ENCODE assay signal across 14 mouse cellular contexts in genomic region chr11:69886907-69887635, GRCm38 (mm10). TPM values are rescaled to one million over a fixed set of nuclear protein-coding genes. Genes with fewer than 3 reads are reported as not detected.
DNase-seq lines count a peak whose midpoint lies in the region; ATAC-seq and TF ChIP-seq lines count a peak whose summit lies in the region.
"Had no signal": no experiment of that assay in that cellular context is flagged by ENCODE, and none has a peak within 500 bp of the region (broad histone marks: within the 10 kb centered on the region; RNA-seq: fewer than 3 reads in every experiment).

No protein-coding gene starts in this region.

- H3K4me3 ChIP-seq in heart, embryonic 11.5 days (ENCODE audit: low read depth, low read length): no peak overlapping the region
- no peak overlapping the region for H3K4me3 ChIP-seq in liver, adult 2 months (ENCODE audit: insufficient read depth, low read depth, low read length)
- H3K4me3 ChIP-seq: embryonic facial prominence, embryonic 15.5 days; neural tube, embryonic 12.5 days had no signal

- ATAC-seq in heart, embryonic 11.5 days (replicated peaks; ENCODE audit: insufficient number of reproducible peaks, low FRiP score, low TSS enrichment): peak; percentile 73; the same call in 1 of the 2 replicates

- H3K4me2 ChIP-seq in heart, embryonic 11.5 days: peak overlapping the region; percentile 40
- H3K4me2 ChIP-seq: embryonic facial prominence, embryonic 15.5 days; neural tube, embryonic 12.5 days had no signal

- peaks cover 38% of the 10 kb centered on the region for H3K4me1 ChIP-seq in heart, embryonic 11.5 days (ENCODE audit: control insufficient read depth, insufficient read depth, low read length)
- H3K4me1 ChIP-seq in liver, adult 2 months (ENCODE audit: control insufficient read depth, insufficient read depth, low read length): no peaks in the 10 kb centered on the region
- H3K4me1 ChIP-seq: neural tube, embryonic 12.5 days had no signal

- peak; percentile 9; the same call in 1 of the 2 replicates for TF ChIP-seq CTCF in liver, adult 2 months (IDR thresholded peaks at IDR 0.05; ENCODE audit: low read depth, low read length)

- no peaks in the 10 kb centered on the region for H3K36me3 ChIP-seq in heart, embryonic 11.5 days (ENCODE audit: control insufficient read depth, insufficient read depth, low read length)
- no peaks in the 10 kb centered on the region for H3K36me3 ChIP-seq in liver, adult 2 months (ENCODE audit: control insufficient read depth, insufficient read depth, low read length)
- H3K36me3 ChIP-seq: embryonic facial prominence, embryonic 15.5 days; neural tube, embryonic 12.5 days had no signal

- DNase-seq in heart, adult 9 months (ENCODE audit: low spot score in 2 of 2): no peak
- DNase-seq in thymus, postnatal 4 days: peak; percentile 10
- DNase-seq in thymus, postnatal 0 days (ENCODE audit: low spot score): no peak
- no peak for DNase-seq in liver, adult 2 months (ENCODE audit: extremely low read depth, low read depth, low spot score)
- DNase-seq in yolk sac, embryonic 10.5 days (ENCODE audit: low spot score): peak; percentile 38
- DNase-seq in spleen, postnatal 36 days (ENCODE audit: low spot score in 2 of 2): no peak
- DNase-seq in cerebellum, adult 9-10 months: no peak
- DNase-seq: layer of hippocampus, postnatal 36 days; right cerebral cortex, postnatal 14 days; thymus, adult 18-20 months had no signal

- TF ChIP-seq POLR2A in liver, adult 2 months (IDR thresholded peaks at IDR 0.05; ENCODE audit: extremely low read depth, insufficient read depth, low read length): no peak

- 45% methylated on average over 8 of the region's 8 CpGs for WGBS in heart, embryonic 11.5 days (ENCODE audit: insufficient replicate concordance)
- WGBS in liver, adult 2 months: 48% methylated on average over 8 of the region's 8 CpGs

- H3K9me3 ChIP-seq in heart, embryonic 11.5 days (replicated peaks; ENCODE audit: control insufficient read depth, low read length): no peaks in the 10 kb centered on the region
- H3K9me3 ChIP-seq: embryonic facial prominence, embryonic 15.5 days; neural tube, embryonic 12.5 days had no signal

- H3K79me2 ChIP-seq in liver, adult 2 months (ENCODE audit: control insufficient read depth, insufficient read depth, low read length): no peaks in the 10 kb centered on the region

- H3K9ac ChIP-seq in heart, embryonic 11.5 days (ENCODE audit: low read depth, low read length): 0 out of 2 replicates have a peak overlapping the region, but pooled peaks have one; percentile 22
- no peak overlapping the region for H3K9ac ChIP-seq in liver, adult 2 months (ENCODE audit: low read depth, low read length)
- H3K9ac ChIP-seq: embryonic facial prominence, embryonic 15.5 days; neural tube, embryonic 12.5 days had no signal

- H3K27me3 ChIP-seq in heart, embryonic 11.5 days (ENCODE audit: control insufficient read depth, insufficient read depth, low read length): no peaks in the 10 kb centered on the region
- no peaks in the 10 kb centered on the region for H3K27me3 ChIP-seq in liver, adult 2 months (ENCODE audit: control insufficient read depth, insufficient read depth, low read length)
- H3K27me3 ChIP-seq: embryonic facial prominence, embryonic 15.5 days had no signal

- peak overlapping the region; percentile 88 for H3K27ac ChIP-seq in heart, embryonic 11.5 days (ENCODE audit: low read depth, low read length)
- no peak overlapping the region for H3K27ac ChIP-seq in liver, adult 2 months (replicated peaks; ENCODE audit: insufficient read depth, low read depth, low read length)
- H3K27ac ChIP-seq: embryonic facial prominence, embryonic 15.5 days; neural tube, embryonic 12.5 days had no signal

RNA-seq across cellular contexts. Expression of gene Kctd11, which starts 5.9 kb away (rescaled TPM):
- polyA plus RNA-seq in heart, embryonic 11.5 days (2014; fragmentation: Nextera tagmentation; extraction: Ambion mirVana): 3.3 and 3.8 TPM in 2 replicates
- 1.7 and 2.3 TPM in 2 replicates for polyA plus RNA-seq in thymus, postnatal 0 days (2015; fragmentation: Nextera tagmentation; extraction: Ambion mirVana)
- 0.65 and 1.0 TPM in 2 replicates for total RNA-seq in liver, adult 2 months (2014; rRNA removed)
- 0.68 and 1.6 TPM in 2 replicates for polyA plus RNA-seq in liver, adult 2 months (2012; rRNA removed)

RNA-seq across cellular contexts. Expression of gene Acap1, which starts 8.3 kb away (rescaled TPM):
- polyA plus RNA-seq in heart, embryonic 11.5 days (2014; fragmentation: Nextera tagmentation; extraction: Ambion mirVana): 7.2 and 8.1 TPM in 2 replicates
- 150 and 176 TPM in 2 replicates for polyA plus RNA-seq in thymus, postnatal 0 days (2015; fragmentation: Nextera tagmentation; extraction: Ambion mirVana)
- total RNA-seq in liver, adult 2 months (2014; rRNA removed): 1.2 and 1.9 TPM in 2 replicates
- polyA plus RNA-seq in liver, adult 2 months (2012; rRNA removed): 2.3 and 3.3 TPM in 2 replicates
- total RNA-seq: layer of hippocampus, postnatal 36 days had no signal

RNA-seq across cellular contexts. Expression of gene Tmem95, which starts 9.3 kb away (rescaled TPM):
- not detected in 2 replicates for polyA plus RNA-seq in heart, embryonic 11.5 days (2014; fragmentation: Nextera tagmentation; extraction: Ambion mirVana)
- not detected in 2 replicates for polyA plus RNA-seq in thymus, postnatal 0 days (2015; fragmentation: Nextera tagmentation; extraction: Ambion mirVana)
- total RNA-seq in liver, adult 2 months (2014; rRNA removed): not detected in 2 replicates
- polyA plus RNA-seq in liver, adult 2 months (2012; rRNA removed): not detected in 2 replicates
- total RNA-seq: granulocyte monocyte progenitor cell, adult 5-6 weeks; layer of hippocampus, postnatal 36 days had no signal
- polyA plus RNA-seq: neural tube, embryonic 12.5 days had no signal

RNA-seq across cellular contexts. Expression of gene 2810408A11Rik, which starts 13.7 kb away (rescaled TPM):
- 5.3 and 5.8 TPM in 2 replicates for polyA plus RNA-seq in heart, embryonic 11.5 days (2014; fragmentation: Nextera tagmentation; extraction: Ambion mirVana)
- 19.8 and 26.0 TPM in 2 replicates for polyA plus RNA-seq in thymus, postnatal 0 days (2015; fragmentation: Nextera tagmentation; extraction: Ambion mirVana)
- total RNA-seq in liver, adult 2 months (2014; rRNA removed): 0.13 and 0.18 TPM in 2 replicates
- 0.06 and 0.11 TPM in 2 replicates for polyA plus RNA-seq in liver, adult 2 months (2012; rRNA removed)

RNA-seq across cellular contexts. Expression of gene Neurl4, which starts 13.8 kb away (rescaled TPM):
- 9.3 and 10.8 TPM in 2 replicates for polyA plus RNA-seq in heart, embryonic 11.5 days (2014; fragmentation: Nextera tagmentation; extraction: Ambion mirVana)
- polyA plus RNA-seq in thymus, postnatal 0 days (2015; fragmentation: Nextera tagmentation; extraction: Ambion mirVana): 6.2 and 7.5 TPM in 2 replicates
- 10.1 and 14.0 TPM in 2 replicates for total RNA-seq in liver, adult 2 months (2014; rRNA removed)
- polyA plus RNA-seq in liver, adult 2 months (2012; rRNA removed): 12.6 and 20.7 TPM in 2 replicates

Comparison
In these comparisons a context has a peak if more than half of its experiments do, and no peak if none do; other contexts are left out.
1. DNase-seq: peak in thymus, postnatal 4 days (single experiment) and yolk sac, embryonic 10.5 days (single experiment); none in heart, adult 9 months (0 of 2), thymus, postnatal 0 days (single experiment), liver, adult 2 months (single experiment), spleen, postnatal 36 days (0 of 2) and cerebellum, adult 9-10 months (single experiment).
2. RNA of gene Acap1, which starts 8.3 kb away (polyA plus RNA-seq): 150 to 176 TPM in thymus, postnatal 0 days; 7.2 to 8.1 TPM in heart, embryonic 11.5 days and 2.3 to 3.3 TPM in liver, adult 2 months; every median in the first group is over 10 times any median in the second.